Mouse (Mus musculus): ENCODE results near the gene Pla2g2d.

The Pla2g2d gene

DNA sequence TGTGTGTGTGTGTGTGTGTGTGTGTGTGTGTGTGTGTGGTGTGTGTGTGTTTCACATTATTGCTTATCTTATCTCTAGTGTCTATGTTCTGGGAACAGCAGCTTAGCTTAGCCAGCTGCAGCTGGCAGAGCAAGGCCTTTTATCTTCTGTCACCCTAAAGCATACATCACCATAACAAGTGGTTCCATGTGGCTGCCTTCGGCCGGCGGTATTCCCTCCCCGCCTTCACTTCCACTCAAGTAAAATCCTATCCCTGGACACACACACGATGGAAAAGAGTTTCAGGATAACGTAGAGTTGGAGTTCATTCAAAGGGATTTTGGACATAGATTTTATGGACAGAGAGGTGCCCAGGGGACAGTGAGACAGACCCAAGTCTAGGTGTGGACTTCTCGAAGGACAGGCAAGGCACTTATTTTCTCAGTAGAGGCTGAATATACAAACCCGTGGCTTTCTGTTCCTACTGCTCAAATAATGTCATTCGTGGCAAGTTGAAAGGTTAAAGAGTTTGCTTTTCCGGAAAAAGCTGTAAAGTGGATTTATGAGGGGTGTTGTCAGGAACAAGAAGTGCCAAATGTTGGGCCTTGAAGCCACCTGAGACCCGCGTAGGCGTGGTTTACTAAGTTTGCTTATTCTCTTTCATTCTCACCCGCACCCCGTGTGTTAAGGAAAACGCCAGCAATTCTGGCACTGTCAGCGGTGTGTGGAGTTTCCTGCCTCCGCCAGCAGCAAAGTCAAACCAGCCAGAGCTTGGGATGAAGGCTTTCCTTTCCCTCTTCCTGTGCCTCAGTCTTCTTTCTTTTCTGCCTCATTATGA lies 50.4 kb downstream of the Pla2g2d start:
- peak; percentile 16 for DNase-seq (ENCODE audit: low spot score)

DNA sequence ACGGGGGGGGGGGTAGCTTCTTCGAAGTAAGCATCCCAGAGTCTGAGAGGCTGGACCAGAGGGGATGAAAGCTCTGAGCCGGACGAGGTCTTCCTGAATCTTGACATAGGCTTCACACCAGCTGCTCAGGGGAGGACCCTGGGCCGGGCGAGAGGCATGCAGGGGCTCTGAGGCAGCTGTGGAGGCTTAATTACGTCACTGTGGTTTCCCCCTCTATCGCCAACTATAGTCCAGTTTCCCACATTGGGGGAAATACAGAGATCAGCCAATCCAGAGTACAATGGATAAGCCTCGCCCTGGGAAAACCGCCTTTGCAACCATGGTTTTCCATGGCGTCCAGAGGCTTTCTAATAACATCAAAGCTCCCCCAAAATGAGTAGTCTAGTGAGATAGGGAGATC lies 51.6 kb downstream of the Pla2g2d start:
- DNase-seq (ENCODE audit: low spot score) = no peak
